Mouse (Mus musculus): ENCODE results near the gene Celsr2. TPM values are rescaled to one million over a fixed set of nuclear protein-coding genes. Genes with fewer than 3 reads are reported as not detected.

The Celsr2 gene
- 51.6 TPM for polyA plus RNA-seq (2015; fragmentation: Illumina TruSeq; extraction: RNeasy Lipid Tissue Mini Kit (QIAGEN cat#74804); ENCODE audit: low read depth, low replicate concordance)

GRCm38 (mm10) chr3:108414857-108415830, at the start of gene Celsr2:
Gene Celsr2 (minus strand): TSS chr3:108415552.

GRCm38 (mm10) chr3:108444698-108445365, 29.5 kb upstream of the Celsr2 start, which contains the start of gene Sars:
Gene Sars (minus strand): TSS chr3:108445209.

GRCm38 (mm10) chr3:108383485-108384354, 31.6 kb downstream of the Celsr2 start, which contains the start of gene Psrc1:
Gene Psrc1 (plus strand): TSS chr3:108383839.

GRCm38 (mm10) chr3:108364270-108364995, 50.9 kb downstream of the Celsr2 start, which contains the start of gene Mybphl:
Gene Mybphl (plus strand): TSS chr3:108364911.

Other genes starting within 250 kb of the Celsr2 start
- 48.1 TPM for gene Amigo1, start 229.2 kb downstream of the Celsr2 start, polyA plus RNA-seq (2015; fragmentation: Illumina TruSeq; extraction: RNeasy Lipid Tissue Mini Kit (QIAGEN cat#74804); ENCODE audit: low read depth, low replicate concordance)
- gene Cyb561d1, start 214.3 kb downstream of the Celsr2 start, polyA plus RNA-seq (2015; fragmentation: Illumina TruSeq; extraction: RNeasy Lipid Tissue Mini Kit (QIAGEN cat#74804); ENCODE audit: low read depth, low replicate concordance) = 18.0 TPM
- gene Atxn7l2, start 204.6 kb downstream of the Celsr2 start, polyA plus RNA-seq (2015; fragmentation: Illumina TruSeq; extraction: RNeasy Lipid Tissue Mini Kit (QIAGEN cat#74804); ENCODE audit: low read depth, low replicate concordance) = 19.3 TPM
- 1.3 TPM for gene Sypl2, start 188.9 kb downstream of the Celsr2 start, polyA plus RNA-seq (2015; fragmentation: Illumina TruSeq; extraction: RNeasy Lipid Tissue Mini Kit (QIAGEN cat#74804); ENCODE audit: low read depth, low replicate concordance)
- 183 TPM for gene Psma5, start 158.6 kb downstream of the Celsr2 start, polyA plus RNA-seq (2015; fragmentation: Illumina TruSeq; extraction: RNeasy Lipid Tissue Mini Kit (QIAGEN cat#74804); ENCODE audit: low read depth, low replicate concordance)
- gene Sort1, start 131.5 kb downstream of the Celsr2 start, polyA plus RNA-seq (2015; fragmentation: Illumina TruSeq; extraction: RNeasy Lipid Tissue Mini Kit (QIAGEN cat#74804); ENCODE audit: low read depth, low replicate concordance) = 184 TPM
- gene Mybphl, start 50.6 kb downstream of the Celsr2 start, polyA plus RNA-seq (2015; fragmentation: Illumina TruSeq; extraction: RNeasy Lipid Tissue Mini Kit (QIAGEN cat#74804); ENCODE audit: low read depth, low replicate concordance) = not detected
- gene Psrc1, start 31.7 kb downstream of the Celsr2 start, polyA plus RNA-seq (2015; fragmentation: Illumina TruSeq; extraction: RNeasy Lipid Tissue Mini Kit (QIAGEN cat#74804); ENCODE audit: low read depth, low replicate concordance) = 14.2 TPM
- 280 TPM for gene Sars, start 29.7 kb upstream of the Celsr2 start, polyA plus RNA-seq (2015; fragmentation: Illumina TruSeq; extraction: RNeasy Lipid Tissue Mini Kit (QIAGEN cat#74804); ENCODE audit: low read depth, low replicate concordance)
- gene 1700013F07Rik, start 118.6 kb upstream of the Celsr2 start, polyA plus RNA-seq (2015; fragmentation: Illumina TruSeq; extraction: RNeasy Lipid Tissue Mini Kit (QIAGEN cat#74804); ENCODE audit: low read depth, low replicate concordance) = 5.5 TPM
- gene 5330417C22Rik, start 121.0 kb upstream of the Celsr2 start, polyA plus RNA-seq (2015; fragmentation: Illumina TruSeq; extraction: RNeasy Lipid Tissue Mini Kit (QIAGEN cat#74804); ENCODE audit: low read depth, low replicate concordance) = 16.1 TPM
- 48.9 TPM for gene Tmem167b, start 146.9 kb upstream of the Celsr2 start, polyA plus RNA-seq (2015; fragmentation: Illumina TruSeq; extraction: RNeasy Lipid Tissue Mini Kit (QIAGEN cat#74804); ENCODE audit: low read depth, low replicate concordance)
- 59.8 TPM for gene Taf13, start 156.1 kb upstream of the Celsr2 start, polyA plus RNA-seq (2015; fragmentation: Illumina TruSeq; extraction: RNeasy Lipid Tissue Mini Kit (QIAGEN cat#74804); ENCODE audit: low read depth, low replicate concordance)
- gene Wdr47, start 175.7 kb upstream of the Celsr2 start, polyA plus RNA-seq (2015; fragmentation: Illumina TruSeq; extraction: RNeasy Lipid Tissue Mini Kit (QIAGEN cat#74804); ENCODE audit: low read depth, low replicate concordance) = 100 TPM
- 37.6 TPM for gene Clcc1, start 238.4 kb upstream of the Celsr2 start, polyA plus RNA-seq (2015; fragmentation: Illumina TruSeq; extraction: RNeasy Lipid Tissue Mini Kit (QIAGEN cat#74804); ENCODE audit: low read depth, low replicate concordance)